Mouse (Mus musculus): Measurements from ENCODE around the gene Ttc3.
A peak's percentile ranks its signal among the peaks of the same experiment; 100 is the strongest.

The Ttc3 gene

DNA sequence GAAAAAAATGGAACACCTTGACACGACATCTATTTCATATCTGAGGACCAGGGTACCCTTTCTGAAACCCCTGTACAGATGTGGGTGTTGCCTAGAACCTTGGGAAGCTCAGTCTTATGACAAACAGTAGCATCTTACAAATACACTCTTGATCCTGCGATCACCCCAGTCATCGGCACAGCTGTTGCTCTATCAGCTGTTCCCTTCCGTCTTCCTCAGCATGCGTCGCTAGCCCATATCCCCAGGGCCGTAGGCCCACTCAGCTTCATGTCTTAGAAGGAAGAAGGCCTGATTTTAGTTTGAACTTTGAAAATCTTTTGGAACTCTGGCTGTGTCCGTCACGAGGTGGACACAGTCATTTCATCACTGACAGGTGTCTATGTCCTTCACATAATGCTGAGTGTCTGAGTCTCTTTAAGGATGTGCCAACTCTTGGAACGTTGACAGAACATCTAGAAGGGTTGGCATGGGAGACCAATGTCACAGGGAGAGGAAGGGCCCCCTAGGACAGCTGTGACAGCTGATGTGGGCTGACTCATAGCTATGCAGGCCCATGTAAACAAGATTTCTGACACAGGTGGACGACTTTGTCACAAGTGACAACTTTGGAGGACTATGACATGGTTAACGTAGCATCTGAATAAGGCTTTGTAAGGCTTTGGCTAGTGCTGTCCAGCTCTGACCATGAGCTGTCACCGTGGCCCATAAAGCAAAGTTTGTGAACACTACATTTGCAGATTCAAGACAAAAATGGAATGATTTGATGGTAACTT is 9.7 kb upstream of the Ttc3 start:
- no peak for DNase-seq

DNA sequence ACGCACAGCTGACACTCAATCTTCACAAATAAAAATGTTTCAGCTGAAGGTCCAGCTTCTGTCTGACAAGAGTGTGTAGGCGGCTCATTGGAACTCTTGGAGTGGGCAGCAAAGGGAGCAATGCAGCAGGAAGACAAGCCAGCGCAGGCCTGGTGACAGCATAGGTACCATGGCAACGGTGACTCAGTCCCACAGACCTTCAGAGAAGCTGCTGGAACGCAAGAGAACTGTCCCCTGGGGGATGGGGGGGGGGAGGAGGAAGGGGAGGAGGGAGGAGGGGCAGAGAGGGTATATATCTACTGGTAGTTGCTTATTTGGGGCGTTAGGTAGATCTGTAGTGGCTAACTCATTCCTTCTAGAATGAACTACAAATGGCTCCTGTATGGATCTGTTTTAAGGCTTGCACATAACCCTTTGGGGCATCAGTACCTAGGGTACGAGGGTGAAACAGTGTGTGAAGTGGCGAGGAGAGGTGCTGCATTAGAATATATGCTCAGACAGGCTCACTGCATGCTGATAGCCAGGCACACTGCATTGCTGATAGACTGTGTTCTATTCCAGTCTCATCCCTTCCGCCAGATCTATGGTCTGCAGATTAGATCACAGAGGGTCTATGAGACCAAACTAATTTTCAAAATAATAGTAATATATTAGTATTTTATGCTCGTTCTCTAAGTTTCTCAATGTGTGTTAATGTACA is 8.1 kb upstream of the Ttc3 start:
- no peak for DNase-seq

DNA sequence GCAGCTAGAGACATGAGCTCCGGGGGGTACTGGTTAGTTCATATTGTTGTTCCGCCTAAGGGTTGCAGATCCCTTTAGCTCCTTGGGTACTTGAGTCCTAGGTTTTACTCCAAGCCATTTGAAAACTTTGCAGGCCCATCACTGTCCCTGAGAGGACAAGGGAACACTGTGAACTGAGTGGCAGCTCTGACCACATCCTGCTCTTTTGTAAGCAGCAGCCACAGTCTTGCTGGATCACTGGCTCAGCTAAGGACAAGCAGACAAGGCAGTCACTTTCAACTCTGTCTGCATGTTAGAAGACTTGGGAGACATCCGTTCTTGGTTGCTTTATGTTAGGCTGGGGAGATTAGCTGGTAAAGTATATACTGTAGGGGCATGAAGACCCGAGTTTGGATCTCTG is 6.6 kb upstream of the Ttc3 start:
- DNase-seq = no peak

DNA sequence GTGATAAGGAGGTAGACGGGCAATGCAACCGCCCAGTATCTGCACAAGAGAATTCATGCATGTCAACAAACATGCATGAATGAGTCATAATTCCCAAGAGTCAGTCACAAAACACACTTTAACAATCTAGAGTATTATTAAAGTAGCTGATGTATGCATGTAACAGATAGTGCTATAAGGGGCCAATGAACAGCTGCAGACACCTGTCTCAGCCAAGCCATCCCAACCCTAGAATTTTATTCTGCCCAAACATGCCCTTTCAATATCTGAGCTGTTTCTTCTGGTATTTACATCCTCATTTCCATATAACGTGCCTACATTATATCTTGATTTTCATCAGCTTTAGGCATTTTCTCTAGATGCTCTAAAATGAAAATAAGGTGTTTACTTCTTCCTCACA is 5.0 kb upstream of the Ttc3 start:
- DNase-seq = no peak

DNA sequence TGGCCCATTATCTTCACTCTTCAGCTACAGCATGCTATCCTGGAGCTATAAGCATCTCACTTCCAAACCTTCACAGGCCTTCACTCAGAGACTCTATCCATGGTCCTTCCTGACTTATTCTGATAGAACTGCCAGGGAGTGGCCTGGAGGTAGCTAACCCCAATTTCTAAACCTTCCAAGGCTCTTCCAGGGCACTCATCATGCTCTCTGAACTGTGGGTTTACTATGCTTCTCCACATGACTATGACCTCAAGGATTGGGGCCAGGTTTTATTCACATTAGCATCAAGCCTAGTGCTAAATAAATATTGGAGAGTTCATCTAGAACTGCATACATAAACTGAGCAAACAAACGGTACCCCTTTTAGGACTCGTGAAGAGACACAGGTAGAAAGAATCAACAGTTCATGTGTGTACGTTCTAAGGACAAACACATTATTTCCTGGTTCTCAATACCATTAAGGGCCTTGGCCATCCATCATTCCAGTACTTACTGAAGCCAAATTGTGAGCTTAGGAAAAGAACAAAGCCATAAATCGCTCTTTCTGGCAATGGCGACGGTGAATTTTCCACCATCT is 734 bp upstream of the Ttc3 start:
- DNase-seq = no peak

DNA sequence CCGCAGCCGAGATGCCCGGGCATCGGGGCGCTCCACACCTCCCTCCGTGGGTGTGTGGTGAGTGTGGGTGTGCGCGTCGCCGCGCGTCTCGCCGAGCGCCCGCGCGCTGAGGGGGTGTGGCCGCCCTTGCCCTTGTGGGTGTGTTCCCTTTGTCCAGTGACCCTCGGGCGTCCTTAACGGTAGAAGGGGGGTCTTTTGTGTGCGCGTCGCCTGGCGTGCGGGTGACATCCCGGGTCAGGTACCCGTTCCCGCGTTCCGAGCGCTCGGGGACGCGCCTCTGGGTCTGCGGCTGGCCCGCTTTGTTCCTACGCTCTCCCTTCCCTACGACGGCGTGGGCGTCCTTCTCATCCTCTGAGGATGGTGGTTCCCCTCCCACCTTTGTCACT is 490 bp downstream of the Ttc3 start:
- DNase-seq = peak; percentile 84

DNA sequence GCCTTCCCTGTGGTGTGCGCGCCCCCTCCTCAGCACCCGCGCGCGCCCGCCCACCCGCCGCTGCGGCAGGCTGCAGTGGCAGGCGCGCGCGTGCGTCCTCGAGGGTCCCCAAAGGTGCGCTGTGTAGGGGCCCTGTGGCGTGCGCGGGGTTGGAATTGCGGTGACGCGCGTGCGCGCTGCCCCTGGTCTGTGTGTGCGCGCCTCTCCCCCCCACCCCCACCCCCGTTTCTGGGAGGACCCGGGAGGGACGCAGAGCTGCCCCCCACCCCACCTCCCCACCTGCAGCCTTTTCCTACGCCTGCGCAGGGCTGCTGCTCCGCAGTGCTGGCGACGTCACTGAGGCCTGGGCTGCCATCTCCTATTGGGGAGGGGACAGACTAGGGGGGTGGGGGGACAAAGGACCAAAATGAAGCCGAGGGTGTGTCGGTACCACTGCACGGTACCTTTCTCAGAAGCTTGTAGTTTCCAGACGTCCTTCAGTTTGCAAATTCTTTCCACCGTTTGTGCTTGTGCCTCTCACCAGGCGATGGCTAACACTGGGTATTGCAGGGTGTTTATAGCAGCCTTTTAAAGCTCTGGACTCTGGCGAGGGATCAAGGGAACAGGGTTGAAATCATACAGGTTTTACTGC is 998 bp downstream of the Ttc3 start, which contains the start of gene Pigp:
Gene Pigp, minus strand, starts transcription at position 542 of the 631 bp plus-strand sequence.
- DNase-seq = peak; percentile 79

DNA sequence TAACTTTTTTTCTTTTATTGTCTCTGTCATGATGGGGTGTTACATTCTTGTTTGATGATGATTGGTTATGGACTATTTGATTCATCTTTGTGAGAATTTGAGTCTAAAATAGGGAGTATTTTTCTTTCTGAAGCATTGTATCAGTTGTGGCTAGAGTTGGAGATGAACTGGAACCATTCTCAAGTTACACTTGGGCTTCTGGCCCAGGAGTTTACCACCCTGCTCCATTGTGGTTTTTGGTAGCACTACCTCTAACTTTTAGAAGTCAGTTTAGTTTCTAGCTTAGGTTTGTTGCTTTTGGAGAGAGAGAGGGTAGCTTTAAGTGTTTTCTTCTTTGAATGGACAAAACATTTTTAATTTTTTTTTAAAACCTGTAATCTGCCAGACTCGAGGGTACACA is 9.0 kb downstream of the Ttc3 start:
- DNase-seq = no peak

DNA sequence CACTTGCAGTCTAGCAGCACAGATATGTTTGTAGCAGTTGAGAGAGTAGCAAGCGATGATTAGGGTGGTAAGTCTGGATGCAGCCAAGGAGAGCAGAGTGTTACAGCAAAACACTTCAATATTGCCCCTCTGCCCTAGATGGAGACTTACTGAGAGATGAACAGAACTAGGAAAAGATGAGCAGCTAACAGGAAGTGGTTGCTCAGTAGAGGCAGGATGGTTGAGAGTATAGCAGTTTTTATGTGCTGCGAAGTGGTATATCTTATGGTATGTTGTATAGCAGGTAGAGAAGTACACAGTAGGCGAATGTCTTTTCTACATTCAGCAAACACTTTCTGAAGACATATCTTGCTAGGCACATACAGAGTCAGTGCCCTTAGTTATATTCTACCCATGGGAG is 12.9 kb downstream of the Ttc3 start:
- no peak for DNase-seq

DNA sequence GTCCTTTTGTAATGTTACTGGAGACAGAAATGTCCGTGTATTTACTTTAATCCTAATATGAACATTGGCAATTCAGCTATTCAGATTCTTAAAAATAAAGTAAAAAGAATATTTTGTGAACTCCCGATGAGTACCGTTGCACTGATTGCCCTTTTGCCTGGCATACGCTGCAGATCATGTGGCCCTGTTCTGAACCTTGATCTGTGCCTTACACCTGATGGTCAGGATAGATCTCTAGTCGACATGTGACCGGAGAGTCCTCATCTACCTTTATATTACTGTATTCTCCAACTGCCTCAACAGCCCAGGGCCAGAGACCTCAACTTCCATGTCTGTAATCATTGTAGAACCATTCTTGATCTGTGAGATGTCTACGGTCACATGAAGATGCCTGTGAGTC is 17.3 kb downstream of the Ttc3 start:
- DNase-seq = no peak

DNA sequence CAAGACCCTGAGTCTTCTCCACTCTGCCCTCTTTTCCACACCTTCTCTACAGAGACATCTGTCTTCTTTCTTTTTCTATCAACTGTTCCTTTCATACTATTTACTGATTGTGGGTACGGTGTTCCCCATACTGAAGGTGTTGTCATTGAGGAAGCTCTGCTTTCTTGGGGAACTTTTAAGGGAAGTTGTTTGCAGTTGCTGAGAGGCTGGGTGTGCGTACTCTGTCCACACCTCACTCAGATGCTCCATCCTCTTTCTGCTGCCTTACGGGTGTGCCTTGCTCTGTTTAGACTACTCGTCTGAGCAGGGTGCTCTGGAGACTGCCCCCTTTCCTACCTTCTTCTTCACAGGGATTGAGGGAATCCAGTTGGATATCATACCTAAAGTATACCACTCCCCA is 21.9 kb downstream of the Ttc3 start:
- no peak for DNase-seq

DNA sequence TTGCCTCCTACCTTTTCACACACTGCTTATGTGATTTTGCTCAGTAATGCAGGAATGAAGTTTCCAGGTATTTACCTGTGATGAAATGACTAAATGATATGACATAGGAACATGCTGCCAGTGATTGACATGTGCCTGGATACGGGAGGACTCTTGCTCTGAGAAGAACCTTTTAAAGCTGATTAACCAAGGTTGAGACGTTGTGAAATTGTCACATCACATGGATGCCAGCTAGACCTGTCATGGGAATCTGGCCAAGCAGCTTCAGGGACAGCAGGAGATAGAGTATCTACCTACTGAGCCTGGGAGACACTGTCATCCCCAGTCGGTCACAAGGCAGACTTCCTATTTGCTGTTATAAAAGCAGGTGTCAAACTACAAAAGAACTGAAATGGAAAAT is 24.6 kb downstream of the Ttc3 start:
- DNase-seq = peak; percentile 64

DNA sequence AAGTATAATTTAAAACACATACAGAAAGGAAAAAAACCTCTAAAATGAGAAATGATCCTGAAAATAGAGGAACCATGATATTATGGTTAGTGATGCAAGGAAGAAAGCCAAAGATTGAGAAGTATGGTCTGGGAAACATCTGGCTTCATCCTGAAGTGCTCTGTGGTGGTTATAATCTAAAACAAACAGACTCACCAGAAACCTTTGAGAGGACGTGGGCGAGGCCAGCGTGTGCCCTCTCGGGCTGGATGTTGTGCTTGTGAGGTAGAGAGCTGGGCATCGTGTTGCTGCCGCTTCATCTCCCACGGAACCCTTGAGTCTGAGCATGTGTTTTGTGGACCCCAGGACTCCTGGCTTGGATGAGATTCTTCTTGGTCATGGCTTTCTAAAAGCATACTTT is 26.2 kb downstream of the Ttc3 start:
- DNase-seq = no peak

DNA sequence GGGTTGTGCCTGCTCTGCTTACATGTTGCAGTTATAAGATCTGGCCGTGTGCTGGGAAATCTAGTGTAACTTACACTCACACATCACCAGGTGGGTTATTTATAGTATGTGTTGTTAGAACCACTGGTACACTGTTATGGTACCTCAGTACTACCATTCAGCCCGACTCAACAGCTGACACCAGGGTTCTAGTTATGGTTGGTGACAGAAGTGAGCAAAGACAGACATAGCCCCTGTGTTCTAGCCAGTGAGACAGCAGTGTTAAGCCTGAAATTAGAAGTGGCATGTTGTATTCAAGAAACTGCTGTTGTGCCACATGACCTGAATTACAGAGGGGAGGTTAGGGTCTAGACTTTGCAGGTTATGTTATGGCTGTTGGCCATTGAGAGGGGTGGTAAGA is 28.7 kb downstream of the Ttc3 start:
- DNase-seq = no peak

DNA sequence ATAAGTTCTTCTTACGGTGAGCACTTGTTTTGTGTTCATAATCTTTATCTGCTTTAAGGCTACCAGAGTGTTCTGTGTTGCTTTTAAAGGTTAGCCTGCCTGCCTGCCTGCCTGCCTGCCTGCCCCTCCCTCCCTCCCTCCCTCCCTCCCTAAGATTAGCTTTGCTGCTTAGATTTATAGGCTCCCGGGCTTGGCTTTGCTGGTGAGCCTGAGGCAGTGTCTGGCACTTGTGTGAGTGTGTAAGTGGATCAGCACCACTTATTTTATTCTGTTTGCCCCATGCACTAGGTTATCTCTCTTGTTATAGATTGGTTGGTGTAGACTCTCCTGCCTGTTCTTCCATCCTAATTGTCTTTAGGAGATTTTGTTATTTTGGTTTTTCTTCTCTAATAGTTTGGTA is 31.2 kb downstream of the Ttc3 start:
- DNase-seq = no peak

DNA sequence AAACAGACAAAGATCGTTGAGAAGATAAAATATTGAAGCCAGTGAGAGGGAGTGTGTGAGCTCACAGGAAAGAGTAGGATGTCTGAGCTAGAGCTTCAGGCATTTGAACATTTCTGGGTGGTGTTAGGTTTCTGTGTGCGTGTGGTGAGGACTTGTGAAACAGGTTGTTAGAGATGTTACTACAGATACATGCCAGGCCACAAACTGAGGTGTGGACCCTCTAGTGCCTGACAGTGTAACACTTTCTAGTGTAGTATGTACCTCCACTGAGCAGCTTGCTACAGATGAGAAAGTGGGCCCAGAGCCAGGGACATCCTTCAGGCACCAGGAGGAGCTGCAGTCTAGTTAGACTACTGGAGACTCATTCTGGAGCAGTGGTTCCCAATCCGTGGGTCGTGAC is 31.8 kb downstream of the Ttc3 start:
- DNase-seq = peak; percentile 34

DNA sequence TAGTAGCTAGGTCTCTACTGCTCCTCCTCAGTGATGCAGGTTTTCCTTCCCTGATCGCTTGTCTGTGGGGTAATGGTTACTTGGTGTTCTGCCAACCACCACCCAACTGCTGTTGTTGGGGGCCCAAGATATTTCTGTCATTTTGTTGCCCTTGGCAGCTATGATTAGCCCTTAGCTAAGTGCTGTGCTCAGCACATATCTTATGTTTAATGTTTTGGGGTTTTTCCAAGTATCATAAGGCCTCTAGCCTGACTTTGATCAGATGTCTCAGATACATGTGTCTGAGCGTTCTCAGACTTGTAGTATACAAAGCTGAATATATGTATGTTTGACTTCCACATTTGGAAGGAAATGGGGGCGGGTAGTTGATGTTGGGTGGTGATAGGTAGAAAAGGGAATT is 40.9 kb downstream of the Ttc3 start:
- no peak for DNase-seq

DNA sequence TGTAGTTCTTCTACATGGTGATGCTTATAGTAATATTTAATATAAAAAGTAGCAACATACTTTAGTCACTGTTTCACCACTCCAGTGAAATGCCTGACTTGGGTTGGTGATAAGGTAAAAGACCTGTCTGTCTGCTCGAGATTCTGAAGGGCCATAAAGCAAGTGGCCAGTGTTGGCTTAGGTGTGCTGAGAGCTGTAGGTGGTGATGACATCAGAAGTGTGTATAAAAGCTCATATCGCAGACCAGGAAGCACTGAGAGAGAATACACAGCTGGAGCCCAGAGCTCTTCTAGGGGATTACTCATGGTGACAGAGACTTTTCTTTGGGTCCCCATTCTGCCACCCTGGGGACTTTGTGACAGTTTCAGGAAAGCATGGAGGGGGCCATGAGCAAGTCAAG is 41.8 kb downstream of the Ttc3 start:
- DNase-seq = no peak

DNA sequence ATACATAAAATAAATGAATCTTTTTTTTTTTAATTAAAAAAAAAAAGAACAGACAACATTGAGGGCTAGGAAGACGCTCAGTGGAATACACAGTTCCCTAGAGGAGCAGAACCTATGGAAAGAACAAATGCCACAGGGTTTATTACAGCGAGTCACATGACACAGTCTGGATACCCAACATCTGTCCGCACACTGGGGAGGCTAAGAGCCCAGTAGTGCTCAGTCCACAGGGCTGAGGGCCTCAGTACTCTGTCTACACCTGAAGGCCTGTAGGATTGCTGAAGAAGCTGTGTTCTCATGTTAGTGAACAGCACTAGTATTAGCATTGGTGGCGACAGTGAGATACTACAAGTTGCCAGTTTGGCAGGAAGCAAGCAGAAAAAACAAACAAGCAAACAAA is 42.3 kb downstream of the Ttc3 start:
- DNase-seq = no peak

DNA sequence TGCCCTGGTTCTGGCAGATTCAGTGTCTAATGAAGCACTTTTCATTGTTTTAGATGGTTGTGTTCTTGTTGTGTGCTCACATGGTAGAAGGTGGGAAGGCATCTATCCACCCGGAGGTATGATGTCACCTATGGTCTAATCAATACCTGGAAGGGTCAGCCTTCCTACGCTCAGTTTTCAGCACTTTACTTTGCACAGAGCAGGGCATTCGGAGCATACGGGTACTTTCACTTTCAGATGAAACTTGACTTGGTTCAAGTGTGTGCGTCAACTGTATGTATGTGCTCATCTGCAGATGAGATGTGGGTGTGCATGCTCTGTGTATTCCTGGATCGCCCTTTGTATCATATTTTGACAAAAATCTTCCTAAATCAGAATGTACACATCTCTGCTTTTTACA is 43.7 kb downstream of the Ttc3 start:
- no peak for DNase-seq

DNA sequence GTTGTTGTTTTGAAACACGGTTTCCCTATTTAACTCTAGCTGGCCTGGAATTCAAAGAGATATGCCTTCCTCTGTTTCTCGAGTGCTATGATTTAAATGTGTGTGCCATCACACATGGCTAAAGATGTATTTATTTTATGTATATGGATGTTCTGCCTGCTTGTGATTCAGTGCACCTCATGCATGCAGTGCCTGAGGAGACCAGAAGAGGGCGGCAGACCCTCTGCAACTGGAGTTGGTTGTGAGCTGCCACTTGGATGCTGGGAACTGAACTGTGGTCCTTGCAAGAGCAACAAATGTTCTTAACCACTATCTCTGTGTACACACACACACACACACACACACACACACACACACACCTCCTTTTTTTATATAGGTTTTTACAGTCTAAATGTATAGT is 50.1 kb downstream of the Ttc3 start:
- no peak for DNase-seq

DNA sequence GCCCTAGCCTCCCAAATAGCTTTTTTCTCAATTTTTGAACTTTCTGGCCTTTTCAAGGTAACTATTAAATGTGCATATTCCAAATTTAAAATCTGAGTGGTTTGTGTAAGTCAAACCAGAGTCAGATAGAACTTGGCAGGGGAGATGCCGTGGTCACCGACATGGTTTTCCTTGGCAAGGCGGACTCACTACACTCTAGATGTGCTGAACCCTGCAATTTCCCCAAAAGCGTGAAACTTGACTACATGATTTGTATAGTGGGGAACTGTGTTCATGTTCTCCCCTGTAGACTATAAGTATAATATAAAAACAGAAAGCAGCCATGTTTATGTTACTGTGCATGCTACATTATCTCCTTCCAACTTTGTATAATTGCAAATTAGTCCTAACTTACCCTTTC is 58.5 kb downstream of the Ttc3 start:
- DNase-seq = no peak

DNA sequence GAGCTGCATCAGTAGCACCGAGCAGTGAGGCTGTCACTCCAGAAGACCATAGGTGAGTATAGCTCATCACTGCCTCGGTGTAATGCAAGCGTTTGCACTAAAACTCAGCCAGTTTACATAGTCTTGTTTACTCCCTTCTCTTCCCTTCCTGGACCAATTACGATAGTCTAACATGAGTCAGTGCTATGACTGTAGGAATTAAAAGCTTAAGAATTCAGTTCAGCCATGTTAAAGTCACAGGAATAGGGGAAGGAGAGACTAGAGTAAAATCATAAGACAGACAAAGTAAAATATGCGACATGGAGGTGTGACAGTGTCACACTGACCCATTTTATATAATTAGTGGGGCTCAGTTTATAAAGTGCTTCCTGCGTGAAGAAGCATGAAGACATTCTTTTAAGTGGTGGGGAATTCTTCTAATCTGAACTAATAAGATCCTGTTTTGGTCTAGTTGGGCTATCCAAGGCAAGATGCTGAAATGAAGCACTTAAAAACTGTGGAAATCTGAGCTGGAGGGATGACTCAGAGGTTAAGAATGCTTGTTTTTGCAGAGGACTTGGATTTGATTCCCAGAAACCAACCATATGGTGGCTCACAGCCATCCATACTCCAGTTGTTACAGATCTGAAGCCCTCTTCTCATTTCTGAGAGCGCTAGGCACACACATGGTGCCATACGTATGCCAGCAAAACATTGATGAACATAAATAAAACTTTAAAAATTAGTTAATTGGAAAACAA is 65.2 kb downstream of the Ttc3 start:
- DNase-seq = no peak

Measured in cerebellum, adult 9-10 months (tissue).